Mouse (Mus musculus): ENCODE measurements around the gene Fcf1. TPM values are rescaled to one million over a fixed set of nuclear protein-coding genes. Genes with fewer than 3 reads are reported as not detected.
A peak's percentile ranks its signal among the peaks of the same experiment; 100 is the strongest.

The Fcf1 gene
- polyA plus RNA-seq, 1 experiment from 2014 or later, result 80.3 TPM

DNA sequence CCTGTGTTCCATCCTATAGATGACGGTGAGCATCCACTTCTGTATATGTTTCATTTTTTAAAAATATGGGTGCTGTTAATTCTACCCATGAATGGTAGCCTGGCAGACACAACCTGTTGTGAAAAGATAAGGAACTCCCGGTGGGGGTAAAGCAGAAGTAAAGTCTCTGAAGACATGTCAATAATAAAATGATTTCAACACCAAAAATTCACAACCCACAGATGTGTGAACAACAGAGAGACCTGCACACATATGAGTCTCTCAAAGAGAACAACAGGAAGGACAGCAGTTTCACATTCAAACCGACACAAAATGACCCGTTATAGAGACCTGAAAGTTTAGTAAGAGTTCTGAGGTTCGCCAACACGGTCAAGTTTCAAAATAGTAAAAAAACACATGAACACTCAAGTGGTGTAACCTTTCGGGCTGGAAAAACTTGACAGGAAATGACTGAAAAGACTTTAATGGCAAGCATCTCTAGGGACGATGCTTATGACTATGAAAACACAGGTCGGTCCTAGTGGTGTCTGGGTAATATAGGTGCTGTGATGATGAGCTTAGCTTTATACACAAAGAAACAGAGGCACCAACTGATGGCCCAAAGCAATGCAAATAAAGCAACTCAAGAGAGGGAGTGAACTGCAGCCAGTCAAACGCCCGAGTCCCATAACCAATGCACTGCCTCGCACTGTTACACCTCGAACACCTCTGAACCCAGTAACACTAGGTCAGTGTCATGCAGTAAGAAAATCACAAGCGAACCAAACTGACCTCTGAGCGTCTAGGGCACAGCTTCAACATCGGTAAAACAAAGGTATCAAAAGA lies 1.7 kb upstream of the Fcf1 start:
- Histone ChIP-seq H3K4me2 (peak overlapping the region; percentile 91), H3K36me3 (peaks cover 17% of the 10 kb centered on the region), H3K9ac (peak overlapping the region; percentile 89; the same call in 1 of the 2 replicates), H3K4me1 (replicated peaks) (peaks cover 16% of the 10 kb centered on the region), H3K9me3 (replicated peaks) (no peaks in the 10 kb centered on the region), H3K4me3 (peak overlapping the region; percentile 85), H3K27ac (ENCODE audit: poor library complexity, severe bottlenecking) (no peak overlapping the region), H3K27me3 (replicated peaks) (no peaks in the 10 kb centered on the region)
- ATAC-seq (ENCODE audit: insufficient number of reproducible peaks, low FRiP score), result no peak
- 80% methylated on average over 16 of the region's 16 CpGs for WGBS

DNA sequence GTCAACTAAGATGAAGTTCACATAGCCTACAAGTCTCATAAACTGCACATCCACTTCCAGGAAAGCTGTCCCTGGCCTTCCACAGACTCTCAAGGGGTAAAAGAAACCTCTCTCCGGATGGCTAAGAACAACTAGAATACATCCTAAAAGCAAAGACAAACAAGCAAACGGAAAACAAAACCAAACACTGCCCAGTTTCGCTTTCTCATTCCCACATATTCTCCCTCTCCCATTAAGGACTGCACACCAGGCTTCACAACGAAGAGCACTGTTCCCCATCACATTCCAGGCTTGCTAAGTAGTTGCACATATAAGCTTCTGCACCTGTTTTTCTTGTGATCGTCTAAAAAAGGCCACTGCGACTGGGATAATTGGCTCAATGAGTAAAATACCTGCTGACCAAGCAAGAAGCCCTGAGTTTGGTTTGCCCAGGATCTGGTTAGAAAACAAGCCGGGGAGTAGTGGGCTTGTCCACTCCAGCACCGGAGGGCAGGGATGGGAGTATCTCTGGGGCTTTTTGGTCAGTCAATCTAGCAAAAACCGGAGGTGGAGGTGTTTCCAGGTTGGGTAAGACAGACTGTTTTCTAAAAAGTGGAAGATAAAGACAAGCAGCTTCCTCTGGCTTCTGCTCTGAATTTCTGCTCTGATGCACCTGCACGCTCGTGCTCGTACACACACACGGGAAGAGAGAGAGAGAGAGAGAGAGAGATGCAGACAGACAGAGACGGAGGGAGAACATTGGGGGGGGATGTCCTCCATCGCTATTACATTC lies 855 bp upstream of the Fcf1 start:
- H3K27ac ChIP-seq (ENCODE audit: poor library complexity, severe bottlenecking), result peak overlapping the region; percentile 8; the same call in 1 of the 2 replicates
- peak overlapping the region; percentile 91 for H3K4me2 ChIP-seq
- no peaks in the 10 kb centered on the region for H3K9me3 ChIP-seq (replicated peaks)
- H3K4me3 ChIP-seq, result peak overlapping the region; percentile 85
- ATAC-seq (ENCODE audit: insufficient number of reproducible peaks, low FRiP score), result no peak
- H3K9ac ChIP-seq, result peak overlapping the region; percentile 89
- no peaks in the 10 kb centered on the region for H3K27me3 ChIP-seq (replicated peaks)
- WGBS, result 21% methylated on average over 15 of the region's 15 CpGs
- peaks cover 16% of the 10 kb centered on the region for H3K4me1 ChIP-seq (replicated peaks)
- peaks cover 22% of the 10 kb centered on the region for H3K36me3 ChIP-seq

DNA sequence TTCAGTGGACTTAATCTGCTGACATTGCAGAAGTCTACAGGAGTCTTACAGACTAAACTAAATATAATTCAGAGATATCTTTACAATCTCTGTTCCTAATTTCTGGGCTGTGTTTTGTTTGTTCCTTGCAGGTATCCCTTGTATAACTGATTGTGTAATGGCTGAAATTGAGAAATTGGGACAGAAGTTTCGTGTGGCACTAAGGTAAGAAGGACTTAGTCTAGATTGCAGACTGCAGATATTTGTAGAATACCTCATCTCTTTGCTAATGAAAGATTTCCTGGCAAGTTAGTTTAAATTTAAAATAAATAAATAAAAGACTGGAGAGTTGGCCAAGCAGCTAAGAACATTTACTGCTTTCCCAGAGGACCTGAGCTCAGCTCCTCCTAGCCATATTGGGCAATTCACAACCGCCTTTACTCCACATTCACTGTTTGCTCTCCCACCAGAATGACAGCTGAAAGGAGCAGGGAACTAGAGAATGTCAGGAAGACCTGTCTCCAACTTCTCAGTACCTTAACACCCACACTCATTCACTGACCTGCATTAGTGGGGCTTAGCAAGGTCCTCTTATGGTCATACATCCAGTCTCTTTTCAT lies 8.7 kb downstream of the Fcf1 start:
- no peaks in the 10 kb centered on the region for H3K4me1 ChIP-seq (replicated peaks)
- H3K36me3 ChIP-seq, result peaks cover 86% of the 10 kb centered on the region
- H3K4me2 ChIP-seq, result no peak overlapping the region
- ATAC-seq (ENCODE audit: insufficient number of reproducible peaks, low FRiP score), result no peak
- no peaks in the 10 kb centered on the region for H3K9me3 ChIP-seq (replicated peaks)
- 86% methylated on average over 2 of the region's 2 CpGs for WGBS
- H3K9ac ChIP-seq, result no peak overlapping the region
- H3K27me3 ChIP-seq (replicated peaks), result no peaks in the 10 kb centered on the region
- H3K27ac ChIP-seq (ENCODE audit: poor library complexity, severe bottlenecking), result no peak overlapping the region
- no peak overlapping the region for H3K4me3 ChIP-seq

GRCm38 (mm10) chr12:84989456-84989855 lies 18.8 kb downstream of the Fcf1 start:
- Histone ChIP-seq H3K36me3 (peaks cover 5% of the 10 kb centered on the region), H3K9ac (no peak overlapping the region), H3K27me3 (replicated peaks) (peaks cover 3% of the 10 kb centered on the region; the same call in 1 of the 2 replicates), H3K4me3 (no peak overlapping the region), H3K27ac (ENCODE audit: poor library complexity, severe bottlenecking) (no peak overlapping the region), H3K9me3 (replicated peaks) (no peaks in the 10 kb centered on the region), H3K4me2 (no peak overlapping the region), H3K4me1 (replicated peaks) (no peaks in the 10 kb centered on the region)
- WGBS, result 60% methylated on average over 4 of the region's 4 CpGs
- no peak for ATAC-seq (ENCODE audit: insufficient number of reproducible peaks, low FRiP score)

DNA sequence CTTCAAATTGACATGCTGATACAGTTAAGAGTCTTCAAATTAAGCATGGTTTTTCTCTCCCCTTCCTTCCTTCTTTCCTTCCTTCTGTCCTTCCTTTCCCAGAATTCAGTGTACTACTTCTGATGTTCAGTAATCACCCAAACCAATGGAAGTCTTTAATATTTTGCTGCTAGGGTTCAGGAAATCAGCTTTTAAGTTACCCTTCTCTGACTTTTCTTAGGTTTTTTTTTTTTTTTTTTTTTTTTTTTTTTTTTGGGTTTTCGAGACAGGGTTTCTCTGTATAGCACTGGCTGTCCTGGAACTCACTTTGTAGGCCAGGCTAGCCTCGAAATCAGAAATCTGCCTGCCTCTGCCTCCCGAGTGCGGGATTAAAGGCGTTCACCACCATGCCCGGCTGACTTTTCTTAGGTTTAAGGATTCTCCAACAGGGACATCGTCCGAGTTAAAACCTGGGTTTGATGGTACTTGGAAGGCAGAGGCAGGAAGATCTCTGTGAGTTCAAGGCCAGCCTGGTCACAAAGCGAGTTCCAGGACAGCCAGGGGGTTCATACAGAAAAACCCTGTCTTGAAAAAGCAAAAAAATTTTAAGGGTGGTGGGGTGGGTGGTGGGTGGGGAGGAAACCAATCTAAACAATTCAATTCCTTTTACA lies 24.5 kb downstream of the Fcf1 start:
- H3K4me1 ChIP-seq (replicated peaks), result peaks cover 19% of the 10 kb centered on the region
- no peak overlapping the region for H3K27ac ChIP-seq (ENCODE audit: poor library complexity, severe bottlenecking)
- H3K4me2 ChIP-seq, result no peak overlapping the region
- peaks cover 3% of the 10 kb centered on the region; the same call in 1 of the 2 replicates for H3K27me3 ChIP-seq (replicated peaks)
- H3K4me3 ChIP-seq, result peak overlapping the region; percentile 93; the same call in 1 of the 2 replicates
- no peak overlapping the region for H3K9ac ChIP-seq
- no peak for ATAC-seq (ENCODE audit: insufficient number of reproducible peaks, low FRiP score)
- 0 out of 2 replicates have a peak, but pooled peaks cover 3% of the 10 kb centered on the region for H3K36me3 ChIP-seq
- WGBS, result 89% methylated on average over 9 of the region's 9 CpGs
- H3K9me3 ChIP-seq (replicated peaks), result no peaks in the 10 kb centered on the region

GRCm38 (mm10) chr12:84996083-84996496 lies 25.4 kb downstream of the Fcf1 start, which contains the start of gene Ylpm1:
Gene Ylpm1, plus strand, starts transcription at chr12:84996321.
- Histone ChIP-seq H3K4me2 (peak within 1 kb of the TSS; percentile 97), H3K27me3 (replicated peaks) (peaks cover 3% of the 10 kb centered on the region; the same call in 1 of the 2 replicates), H3K4me3 (peak within 1 kb of the TSS; percentile 93), H3K36me3 (0 out of 2 replicates have a peak, but pooled peaks cover 3% of the 10 kb centered on the region), H3K4me1 (replicated peaks) (peaks cover 19% of the 10 kb centered on the region), H3K9ac (peak within 1 kb of the TSS; percentile 94), H3K9me3 (replicated peaks) (no peaks in the 10 kb centered on the region), H3K27ac (ENCODE audit: poor library complexity, severe bottlenecking) (peak within 1 kb of the TSS; percentile 85)
- under 1% methylated on average over 45 of the region's 45 CpGs for WGBS
- peak; percentile 98 for ATAC-seq (ENCODE audit: insufficient number of reproducible peaks, low FRiP score)

DNA sequence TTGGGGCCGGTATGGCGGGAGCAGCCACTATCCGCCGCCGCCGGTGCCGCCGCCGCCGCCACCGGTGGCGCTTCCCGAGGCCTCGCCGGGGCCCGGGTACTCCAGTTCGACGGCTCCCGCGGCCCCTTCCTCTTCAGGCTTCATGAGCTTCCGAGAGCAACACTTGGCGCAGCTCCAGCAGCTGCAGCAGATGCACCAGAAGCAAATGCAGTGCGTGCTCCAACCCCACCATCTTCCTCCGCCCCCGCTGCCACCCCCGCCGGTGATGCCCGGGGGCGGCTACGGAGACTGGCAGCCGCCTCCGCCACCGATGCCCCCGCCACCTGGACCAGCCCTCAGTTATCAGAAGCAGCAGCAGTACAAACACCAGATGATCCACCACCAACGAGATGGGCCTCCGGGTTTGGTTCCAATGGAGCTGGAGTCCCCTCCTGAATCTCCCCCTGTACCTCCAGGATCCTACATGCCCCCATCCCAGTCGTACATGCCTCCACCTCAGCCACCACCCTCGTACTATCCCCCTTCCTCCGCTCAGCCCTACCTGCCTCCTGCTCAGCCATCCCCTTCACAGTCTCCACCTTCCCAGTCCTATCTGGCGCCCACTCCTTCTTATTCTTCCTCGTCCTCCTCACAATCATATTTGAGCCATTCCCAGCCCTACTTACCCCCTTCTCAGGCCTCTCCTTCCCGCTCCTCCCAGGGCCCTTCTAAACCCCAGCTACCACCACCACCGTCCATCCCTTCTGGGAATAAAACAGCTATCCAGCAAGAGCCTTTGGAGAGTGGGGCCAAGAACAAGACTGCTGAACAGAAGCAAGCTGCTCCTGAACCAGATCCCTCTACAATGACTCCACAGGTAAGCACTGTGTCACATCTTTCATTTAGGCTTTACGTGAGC lies 26.1 kb downstream of the Fcf1 start:
- H3K27me3 ChIP-seq (replicated peaks), result no peaks in the 10 kb centered on the region
- H3K27ac ChIP-seq (ENCODE audit: poor library complexity, severe bottlenecking), result peak overlapping the region; percentile 85
- peak; percentile 62 for ATAC-seq (ENCODE audit: insufficient number of reproducible peaks, low FRiP score)
- H3K4me2 ChIP-seq, result peak overlapping the region; percentile 97
- H3K9ac ChIP-seq, result peak overlapping the region; percentile 94
- 0 out of 2 replicates have a peak, but pooled peaks cover 3% of the 10 kb centered on the region for H3K36me3 ChIP-seq
- H3K4me3 ChIP-seq, result peak overlapping the region; percentile 93
- WGBS, result under 1% methylated on average over 44 of the region's 44 CpGs
- no peaks in the 10 kb centered on the region for H3K9me3 ChIP-seq (replicated peaks)
- H3K4me1 ChIP-seq (replicated peaks), result peaks cover 19% of the 10 kb centered on the region

- H3K4me3 ChIP-seq, result 0 out of 2 replicates have a peak overlapping the region, but pooled peaks have one; percentile 6
- no peaks in the 10 kb centered on the region for H3K9me3 ChIP-seq (replicated peaks)
Observed at GRCm38 (mm10) chr12:84999053-84999452, 28.4 kb downstream of the Fcf1 start.

DNA sequence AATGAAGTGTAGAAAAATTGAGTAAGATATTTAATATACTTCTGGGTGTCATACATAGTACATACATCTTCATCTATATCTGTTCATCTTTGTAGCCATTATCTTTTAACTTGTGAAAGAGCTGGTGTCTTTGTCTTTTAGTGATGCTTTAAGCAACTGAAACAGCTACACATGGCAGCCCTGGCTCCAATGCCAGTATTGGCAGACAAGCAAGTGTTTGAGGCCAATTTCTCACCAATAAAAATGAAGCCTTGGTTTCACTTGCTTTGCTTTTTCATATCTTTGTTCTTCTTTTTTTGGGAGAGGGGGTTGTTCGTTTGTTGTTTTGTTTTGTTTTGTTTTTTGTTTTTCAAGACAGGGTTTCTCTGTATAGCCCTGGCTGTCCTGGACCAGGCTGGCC lies 35.5 kb downstream of the Fcf1 start:
- H3K36me3 ChIP-seq, result peaks cover 16% of the 10 kb centered on the region
- peaks cover 3% of the 10 kb centered on the region; the same call in 1 of the 2 replicates for H3K4me1 ChIP-seq (replicated peaks)
- H3K9ac ChIP-seq, result no peak overlapping the region
- no peaks in the 10 kb centered on the region for H3K27me3 ChIP-seq (replicated peaks)
- H3K9me3 ChIP-seq (replicated peaks), result no peaks in the 10 kb centered on the region
- WGBS, result 97% methylated on average over 1 of the region's 1 CpGs
- H3K27ac ChIP-seq (ENCODE audit: poor library complexity, severe bottlenecking), result no peak overlapping the region
- no peak for ATAC-seq (ENCODE audit: insufficient number of reproducible peaks, low FRiP score)
- no peak overlapping the region for H3K4me2 ChIP-seq
- H3K4me3 ChIP-seq, result no peak overlapping the region

More at GRCm38 (mm10) chr12:84999053-84999452, 28.4 kb downstream of the Fcf1 start:
- Histone ChIP-seq H3K4me1 (replicated peaks) (peaks cover 19% of the 10 kb centered on the region), H3K4me2 (peak overlapping the region; percentile 65), H3K27me3 (replicated peaks) (no peaks in the 10 kb centered on the region), H3K9ac (no peak overlapping the region), H3K36me3 (peaks cover 13% of the 10 kb centered on the region; the same call in 1 of the 2 replicates), H3K27ac (ENCODE audit: poor library complexity, severe bottlenecking) (no peak overlapping the region)
- no peak for ATAC-seq (ENCODE audit: insufficient number of reproducible peaks, low FRiP score)

- Histone ChIP-seq H3K9ac (no peak overlapping the region), H3K27ac (ENCODE audit: poor library complexity, severe bottlenecking) (no peak overlapping the region), H3K36me3 (peaks cover 23% of the 10 kb centered on the region), H3K4me3 (no peak overlapping the region), H3K9me3 (replicated peaks) (peaks cover 4% of the 10 kb centered on the region; the same call in 1 of the 2 replicates), H3K27me3 (replicated peaks) (no peaks in the 10 kb centered on the region), H3K4me2 (no peak overlapping the region), H3K4me1 (replicated peaks) (peaks cover 3% of the 10 kb centered on the region; the same call in 1 of the 2 replicates)
- ATAC-seq (ENCODE audit: insufficient number of reproducible peaks, low FRiP score), result no peak
Observed at GRCm38 (mm10) chr12:85007021-85007420, 36.3 kb downstream of the Fcf1 start.

Data from heart, embryonic 12.5 days (tissue).